ENCODE assay signal across 9 mouse cellular contexts in genomic region chr3:115673663-115674157, GRCm38 (mm10). TPM values are rescaled to one million over a fixed set of nuclear protein-coding genes. Genes with fewer than 3 reads are reported as not detected.
DNase-seq lines count a peak whose midpoint lies in the region; ATAC-seq and TF ChIP-seq lines count a peak whose summit lies in the region.
"Had no signal": no experiment of that assay in that cellular context is flagged by ENCODE, and none has a peak within 500 bp of the region (broad histone marks: within the 10 kb centered on the region; RNA-seq: fewer than 3 reads in every experiment).

No protein-coding gene starts in this region.

- TF ChIP-seq POLR2A in bone marrow, adult 2 months (IDR thresholded peaks at IDR 0.05; ENCODE audit: borderline replicate concordance, control insufficient read depth, low read depth, low read length): no peak

- H3K4me1 ChIP-seq in heart, embryonic 10.5 days: peaks cover 10% of the 10 kb centered on the region; the same call in 1 of the 2 replicates
- peaks cover 2% of the 10 kb centered on the region; the same call in 1 of the 2 replicates for H3K4me1 ChIP-seq in bone marrow, adult 2 months (ENCODE audit: control insufficient read depth, insufficient read depth, low read length)
- H3K4me1 ChIP-seq in liver, embryonic 13.5 days (replicated peaks): peaks cover 20% of the 10 kb centered on the region

- no peak overlapping the region for H3K9ac ChIP-seq in liver, embryonic 13.5 days

- no peaks in the 10 kb centered on the region for H3K9me3 ChIP-seq in heart, embryonic 10.5 days
- no peaks in the 10 kb centered on the region for H3K9me3 ChIP-seq in liver, embryonic 13.5 days (replicated peaks)

- H3K27ac ChIP-seq in heart, embryonic 10.5 days: no peak overlapping the region
- H3K27ac ChIP-seq in bone marrow, adult 2 months (ENCODE audit: control insufficient read depth, insufficient read depth, low read depth, low read length, poor library complexity): peak overlapping the region; percentile 4; the same call in 1 of the 2 replicates
- H3K27ac ChIP-seq in liver, embryonic 13.5 days: no peak overlapping the region

- H3K4me2 ChIP-seq in liver, embryonic 13.5 days: peak overlapping the region; percentile 45

- no peak overlapping the region for H3K4me3 ChIP-seq in heart, embryonic 10.5 days
- no peak overlapping the region for H3K4me3 ChIP-seq in bone marrow, adult 2 months (replicated peaks; ENCODE audit: control insufficient read depth, low read depth, low read length)
- no peak overlapping the region; the same call in 1 of the 2 replicates for H3K4me3 ChIP-seq in liver, embryonic 13.5 days (replicated peaks)

- ATAC-seq in liver, embryonic 13.5 days (ENCODE audit: low read depth): no peak
- peak; percentile 58 for ATAC-seq in neutrophil, adult 5-6 weeks (ENCODE audit: extremely low read depth, insufficient number of reproducible peaks, low FRiP score, poor library complexity, severe bottlenecking)

- H3K36me3 ChIP-seq in heart, embryonic 10.5 days: no peaks in the 10 kb centered on the region
- H3K36me3 ChIP-seq in liver, embryonic 13.5 days: no peaks in the 10 kb centered on the region

- DNase-seq in heart, adult 8-10 months (ENCODE audit: low spot score): peak; percentile 42
- no peak for DNase-seq in heart, embryonic 10.5 days (ENCODE audit: low spot score)
- DNase-seq in liver, embryonic 13.5 days: no peak
- DNase-seq in adipocyte (ENCODE audit: low spot score): no peak
- no peak for DNase-seq in layer of hippocampus, adult 18-20 months (ENCODE audit: low spot score in 2 of 2)
- DNase-seq in urinary bladder, adult 2 months (ENCODE audit: low spot score): no peak
- DNase-seq: kidney, adult 18-20 months had no signal

- 48% methylated on average over 13 of the region's 13 CpGs for WGBS in heart, embryonic 10.5 days
- WGBS in bone marrow, adult 2 months: 36% methylated on average over 13 of the region's 13 CpGs
- WGBS in liver, embryonic 13.5 days (ENCODE audit: insufficient replicate concordance): 16% methylated on average over 13 of the region's 13 CpGs

- H3K27me3 ChIP-seq in heart, embryonic 10.5 days (ENCODE audit: insufficient read depth, poor library complexity, severe bottlenecking): no peaks in the 10 kb centered on the region
- H3K27me3 ChIP-seq in liver, embryonic 13.5 days: no peaks in the 10 kb centered on the region

- no peak for TF ChIP-seq CTCF in bone marrow, adult 2 months (IDR thresholded peaks at IDR 0.05; ENCODE audit: control insufficient read depth, insufficient read depth, low read length)

RNA-seq across cellular contexts. Expression of gene S1pr1, which starts 41.2 kb away (rescaled TPM):
- 10 to 100 TPM; 31.9 to 48.9 (median 41.9) TPM for total RNA-seq in heart, adult 8-10 months (2022)
- polyA plus RNA-seq in heart, embryonic 10.5 days (2016; fragmentation: Nextera tagmentation; extraction: Ambion mirVana): 48.7 and 82.4 TPM in 2 replicates
- polyA plus RNA-seq in bone marrow, adult 2 months (2011; ENCODE audit: insufficient read depth, insufficient read length, low replicate concordance, missing spikeins): 3.9 and 6.1 TPM in 2 replicates
- 7.5 and 10.7 TPM in 2 replicates for polyA plus RNA-seq in liver, embryonic 13.5 days (2015; fragmentation: Nextera tagmentation; extraction: Ambion mirVana)
- total RNA-seq in neutrophil, adult 5-6 weeks (2017): 149 and 161 TPM in 2 replicates
- 100 to 1,000 TPM; 112 to 113 TPM for total RNA-seq in layer of hippocampus, adult 18-20 months (2021)
- 17.0 and 18.3 TPM in 2 replicates for polyA plus RNA-seq in urinary bladder, adult 2 months (2012; rRNA removed)
